Mouse (Mus musculus) forebrain, embryonic 13.5 days (tissue): ENCODE data around the gene Dmbx1. TPM values are rescaled to one million over a fixed set of nuclear protein-coding genes. Genes with fewer than 3 reads are reported as not detected.

ENCODE experiments used
- ATAC-seq: fragments of 200-750 bp; cut with Nextera tagmentation; 2 replicates; pipeline ENCODE4 v1.8.0; 2017
- H3K27ac ChIP-seq: fragments of 300-500 bp; sonication (generic); 2 replicates; pipeline ENCODE4 v1.5.1; 2015; ENCODE audit warnings: inconsistent platforms, mild to moderate bottlenecking, moderate library complexity
- H3K27me3 ChIP-seq: fragments of 300-500 bp; sonication (generic); 2 replicates; pipeline ENCODE4 v1.6.1; 2015; ENCODE audit warnings: mild to moderate bottlenecking, inconsistent platforms
- H3K36me3 ChIP-seq: fragments of 300-500 bp; sonication (generic); 2 replicates; pipeline ENCODE4 v1.6.1; 2015; ENCODE audit warnings: mild to moderate bottlenecking, inconsistent platforms; ENCODE audit not compliant: poor library complexity, severe bottlenecking
- H3K4me1 ChIP-seq: fragments of 300-500 bp; sonication (generic); 2 replicates; pipeline ENCODE4 v1.6.1; 2015; ENCODE audit warnings: inconsistent platforms
- H3K4me2 ChIP-seq: fragments of 300-500 bp; sonication (generic); 2 replicates; pipeline ENCODE4 v1.6.1; 2015; ENCODE audit warnings: inconsistent platforms, mild to moderate bottlenecking, moderate library complexity
- H3K4me3 ChIP-seq: fragments of 300-500 bp; sonication (generic); 2 replicates; pipeline ENCODE4 v1.5.1; 2015; ENCODE audit warnings: mild to moderate bottlenecking, inconsistent platforms
- H3K9ac ChIP-seq: fragments of 300-500 bp; sonication (generic); 2 replicates; pipeline ENCODE4 v1.6.1; 2015; ENCODE audit warnings: mild to moderate bottlenecking, inconsistent platforms
- H3K9me3 ChIP-seq: fragments of 300-500 bp; sonication (generic); replicated peaks from 2 replicates; pipeline ENCODE4 v1.6.1; 2016; ENCODE audit warnings: inconsistent platforms
- WGBS: fragments of 180-500 bp; shearing (Covaris S2); methylation state at CpG from one replicate; pipeline ENCODE4 v1.1.7; 2015; 5-methylcytosine and 5-hydroxymethylcytosine counted together
- polyA plus RNA-seq: library from polyadenylated mRNA; unstranded; fragments of >200 nt; fragmentation: Nextera tagmentation; extraction: Ambion mirVana; gene quantifications from 2 replicates; pipeline ENCODE4 v1.2.1, GENCODE M21; 2015

The Dmbx1 gene
- 0.09 and 0.11 TPM in 2 replicates for polyA plus RNA-seq

DNA sequence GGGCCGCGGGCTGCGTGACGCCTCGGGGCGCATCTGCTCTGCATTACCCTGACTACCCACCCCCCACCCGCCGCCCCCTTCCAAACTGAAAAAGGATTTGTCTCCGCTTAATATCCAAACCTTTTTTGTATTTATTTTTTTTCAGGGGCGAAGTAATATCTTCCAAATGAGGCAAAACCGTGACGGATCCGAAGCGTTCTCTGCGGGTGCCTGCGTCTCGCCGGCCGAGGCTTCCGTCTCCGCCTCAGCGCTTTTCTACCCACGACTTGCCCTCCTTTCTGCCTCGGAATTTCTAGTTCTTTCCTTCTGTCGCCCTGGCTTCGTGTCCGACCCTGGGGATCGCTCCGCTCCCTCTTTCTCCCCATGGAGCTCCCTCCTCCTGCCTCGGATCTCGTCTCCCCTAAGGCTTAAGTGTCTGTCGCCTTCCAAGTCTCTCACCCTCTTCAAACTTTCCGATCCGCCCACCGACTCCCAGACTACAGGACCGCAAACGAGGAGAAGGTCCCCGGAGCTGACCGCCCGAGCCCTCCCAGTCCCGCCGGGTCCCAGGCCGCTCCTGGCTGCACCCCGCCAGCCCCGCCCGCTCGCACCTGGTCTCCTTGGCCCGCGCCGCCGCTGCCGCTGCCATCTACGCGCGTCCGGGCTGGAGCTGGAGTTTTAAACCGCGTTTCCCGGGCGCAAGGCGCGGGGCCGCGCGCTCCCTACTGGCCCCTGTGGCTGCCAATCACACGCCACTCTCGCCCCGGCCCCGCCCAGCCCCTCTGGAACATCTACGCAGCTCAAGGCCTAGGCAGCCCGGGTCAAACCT lies at the start of gene Dmbx1:
TSS of gene Dmbx1 (minus strand) at position 632 of the 808 bp plus-strand sequence.
- Histone ChIP-seq H3K9ac (no peak within 1 kb of the TSS), H3K9me3 (no peaks in the 10 kb centered on the region), H3K4me2 (peak within 1 kb of the TSS; percentile 60), H3K4me3 (peak within 1 kb of the TSS; percentile 33), H3K4me1 (peaks cover 30% of the 10 kb centered on the region), H3K27ac (no peak within 1 kb of the TSS), H3K36me3 (no peaks in the 10 kb centered on the region), H3K27me3 (peaks cover 99% of the 10 kb centered on the region)
- peak; percentile 52; the same call in 1 of the 2 replicates for ATAC-seq
- WGBS = under 1% methylated on average over 71 of the region's 71 CpGs

- ATAC-seq = no peak
These were observed 49.7 kb upstream of the Dmbx1 start for GRCm38 (mm10) chr4:115989382-115989781.

DNA sequence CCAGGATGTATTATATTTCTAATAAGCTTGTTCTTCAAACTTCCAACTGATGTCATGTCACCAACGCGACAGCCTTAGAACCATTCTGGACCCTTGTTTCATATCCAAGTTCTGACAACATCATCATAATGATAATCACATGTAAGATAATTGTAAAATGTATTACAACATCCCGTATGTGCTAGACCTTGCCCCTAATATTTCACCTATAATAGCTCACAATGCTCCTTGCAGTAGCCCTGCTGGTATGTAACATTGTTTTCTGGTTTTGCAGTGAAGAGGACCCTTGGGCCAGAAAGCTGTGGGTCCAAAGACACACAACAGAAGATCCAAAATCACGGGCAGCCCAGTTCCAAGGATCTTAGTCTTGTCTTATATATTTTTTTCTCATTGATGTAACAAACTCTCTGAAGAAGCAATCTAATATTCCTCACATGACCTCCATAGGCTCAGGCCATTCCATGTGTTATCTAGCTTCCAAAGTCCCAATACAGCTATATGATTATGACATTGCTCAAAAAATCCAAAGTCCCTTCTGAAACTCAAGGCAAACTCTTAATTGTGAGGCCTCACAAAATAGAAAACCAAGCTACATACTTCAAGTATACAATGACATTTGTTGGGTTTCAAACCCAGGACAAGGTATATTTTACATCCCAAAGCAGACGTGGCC lies 48.3 kb upstream of the Dmbx1 start:
- Histone ChIP-seq H3K4me3 (no peak overlapping the region), H3K4me2 (no peak overlapping the region), H3K27ac (no peak overlapping the region), H3K4me1 (no peaks in the 10 kb centered on the region), H3K27me3 (peaks cover 37% of the 10 kb centered on the region), H3K36me3 (no peaks in the 10 kb centered on the region), H3K9me3 (0 out of 2 replicates have a peak, but pooled peaks cover 4% of the 10 kb centered on the region), H3K9ac (no peak overlapping the region)
- no peak for ATAC-seq
- 77% methylated on average over 5 of the region's 5 CpGs for WGBS

More at GRCm38 (mm10) chr4:115989382-115989781, 49.7 kb upstream of the Dmbx1 start:
- Histone ChIP-seq H3K36me3 (no peaks in the 10 kb centered on the region), H3K4me3 (no peak overlapping the region), H3K9me3 (0 out of 2 replicates have a peak, but pooled peaks cover 4% of the 10 kb centered on the region), H3K4me2 (no peak overlapping the region), H3K9ac (no peak overlapping the region), H3K27ac (no peak overlapping the region), H3K4me1 (no peaks in the 10 kb centered on the region), H3K27me3 (peaks cover 24% of the 10 kb centered on the region)
- WGBS = 86% methylated on average over 7 of the region's 7 CpGs

GRCm38 (mm10) chr4:115987436-115987835 lies 47.7 kb upstream of the Dmbx1 start:
- H3K4me1 ChIP-seq = no peaks in the 10 kb centered on the region
- H3K36me3 ChIP-seq = no peaks in the 10 kb centered on the region
- no peak overlapping the region for H3K27ac ChIP-seq
- no peak overlapping the region for H3K4me2 ChIP-seq
- 0 out of 2 replicates have a peak, but pooled peaks cover 4% of the 10 kb centered on the region for H3K9me3 ChIP-seq
- H3K4me3 ChIP-seq = no peak overlapping the region
- H3K27me3 ChIP-seq = peaks cover 41% of the 10 kb centered on the region
- no peak for ATAC-seq
- H3K9ac ChIP-seq = no peak overlapping the region
- 88% methylated on average over 1 of the region's 1 CpGs for WGBS

GRCm38 (mm10) chr4:115984967-115985366 lies 45.2 kb upstream of the Dmbx1 start:
- Histone ChIP-seq H3K36me3 (no peaks in the 10 kb centered on the region), H3K4me2 (no peak overlapping the region), H3K27ac (no peak overlapping the region), H3K9ac (no peak overlapping the region), H3K4me3 (no peak overlapping the region), H3K4me1 (peaks cover 3% of the 10 kb centered on the region; the same call in 1 of the 2 replicates), H3K9me3 (no peaks in the 10 kb centered on the region), H3K27me3 (peaks cover 63% of the 10 kb centered on the region)
- no peak for ATAC-seq
- WGBS = 39% methylated on average over 8 of the region's 8 CpGs

DNA sequence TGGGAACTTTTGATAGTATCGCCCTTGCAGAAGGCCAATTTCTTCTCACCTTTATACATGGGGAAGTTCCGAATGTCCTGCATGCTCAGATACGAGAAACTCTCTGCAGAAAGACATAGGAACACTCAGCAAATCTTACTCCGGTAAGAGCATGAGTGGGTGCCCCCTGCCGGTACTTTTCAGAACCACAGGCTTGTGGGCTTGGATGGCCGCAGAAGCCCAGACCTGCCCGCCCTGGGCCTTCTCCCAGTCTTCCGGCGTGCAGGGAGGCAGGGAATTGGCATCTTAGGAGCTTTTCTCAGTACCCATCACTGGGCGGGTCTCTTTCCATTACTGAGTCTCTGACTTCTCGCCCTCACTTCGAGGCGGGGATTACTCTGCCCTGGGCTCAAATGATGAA lies 44.4 kb upstream of the Dmbx1 start:
- Histone ChIP-seq H3K9me3 (no peaks in the 10 kb centered on the region), H3K4me1 (peaks cover 12% of the 10 kb centered on the region), H3K36me3 (no peaks in the 10 kb centered on the region), H3K4me3 (no peak overlapping the region), H3K27me3 (peaks cover 72% of the 10 kb centered on the region), H3K27ac (no peak overlapping the region), H3K4me2 (no peak overlapping the region), H3K9ac (no peak overlapping the region)
- peak; percentile 59; the same call in 1 of the 2 replicates for ATAC-seq
- 2% methylated on average over 13 of the region's 13 CpGs for WGBS

- Histone ChIP-seq H3K9ac (no peak overlapping the region), H3K4me1 (peaks cover 16% of the 10 kb centered on the region), H3K27me3 (peaks cover 90% of the 10 kb centered on the region), H3K4me2 (no peak overlapping the region), H3K9me3 (no peaks in the 10 kb centered on the region), H3K36me3 (no peaks in the 10 kb centered on the region), H3K4me3 (no peak overlapping the region), H3K27ac (no peak overlapping the region)
- WGBS = 0% methylated on average over 7 of the region's 8 CpGs
- peak; percentile 73 for ATAC-seq
These were observed 41.0 kb upstream of the Dmbx1 start for GRCm38 (mm10) chr4:115980676-115981075.

- Histone ChIP-seq H3K36me3 (no peaks in the 10 kb centered on the region), H3K4me2 (peak overlapping the region; percentile 61), H3K27ac (no peak overlapping the region), H3K9ac (peak overlapping the region; percentile 50), H3K27me3 (peaks cover 95% of the 10 kb centered on the region), H3K9me3 (no peaks in the 10 kb centered on the region), H3K4me1 (peaks cover 16% of the 10 kb centered on the region), H3K4me3 (peak overlapping the region; percentile 30)
- WGBS = under 1% methylated on average over 36 of the region's 39 CpGs
- peak; percentile 50 for ATAC-seq
These were observed 39.7 kb upstream of the Dmbx1 start for GRCm38 (mm10) chr4:115979437-115979836.

GRCm38 (mm10) chr4:115978911-115979310 lies 39.2 kb upstream of the Dmbx1 start:
- Histone ChIP-seq H3K4me2 (peak overlapping the region; percentile 61), H3K9ac (no peak overlapping the region), H3K27me3 (peaks cover 95% of the 10 kb centered on the region), H3K27ac (no peak overlapping the region), H3K36me3 (no peaks in the 10 kb centered on the region), H3K4me1 (peaks cover 16% of the 10 kb centered on the region), H3K9me3 (no peaks in the 10 kb centered on the region), H3K4me3 (peak overlapping the region; percentile 30; the same call in 1 of the 2 replicates)
- 7% methylated on average over 4 of the region's 4 CpGs for WGBS
- no peak; the same call in 1 of the 2 replicates for ATAC-seq

GRCm38 (mm10) chr4:115972543-115972942 lies 32.8 kb upstream of the Dmbx1 start:
- H3K4me1 ChIP-seq = no peaks in the 10 kb centered on the region
- WGBS = 68% methylated on average over 24 of the region's 24 CpGs

DNA sequence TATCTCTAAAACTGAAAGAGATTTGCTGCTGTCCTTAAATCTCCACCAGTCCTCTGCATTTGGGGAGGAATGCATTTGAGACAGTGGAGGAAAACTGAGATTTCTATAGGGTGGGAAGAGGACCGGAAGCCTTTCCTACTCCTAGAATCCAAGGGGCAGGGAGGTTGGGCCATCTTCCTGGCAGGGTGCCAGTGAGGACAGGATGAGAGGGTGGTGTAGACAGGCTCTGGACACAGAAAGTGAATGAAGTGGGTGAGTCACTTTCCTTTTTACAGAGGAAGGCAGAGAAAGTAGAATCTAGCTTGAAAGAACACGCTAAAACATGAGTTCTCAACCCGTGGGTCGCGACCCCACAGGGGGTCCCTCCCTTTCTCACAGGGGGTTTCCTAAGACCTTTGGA lies 24.7 kb upstream of the Dmbx1 start:
- Histone ChIP-seq H3K27ac (no peak overlapping the region), H3K4me2 (no peak overlapping the region), H3K9me3 (no peaks in the 10 kb centered on the region), H3K36me3 (no peaks in the 10 kb centered on the region), H3K4me3 (no peak overlapping the region), H3K9ac (no peak overlapping the region), H3K27me3 (peaks cover 99% of the 10 kb centered on the region), H3K4me1 (peaks cover 21% of the 10 kb centered on the region)
- ATAC-seq = no peak
- WGBS = 6% methylated on average over 5 of the region's 5 CpGs

More at GRCm38 (mm10) chr4:115972543-115972942, 32.8 kb upstream of the Dmbx1 start:
- Histone ChIP-seq H3K9me3 (no peaks in the 10 kb centered on the region), H3K36me3 (no peaks in the 10 kb centered on the region), H3K27ac (no peak overlapping the region), H3K27me3 (peaks cover 99% of the 10 kb centered on the region), H3K4me3 (no peak overlapping the region), H3K9ac (no peak overlapping the region), H3K4me2 (no peak overlapping the region)
- ATAC-seq = no peak

GRCm38 (mm10) chr4:115963751-115964150 lies 24.0 kb upstream of the Dmbx1 start:
- no peaks in the 10 kb centered on the region for H3K36me3 ChIP-seq
- H3K27ac ChIP-seq = no peak overlapping the region
- H3K4me1 ChIP-seq = peaks cover 21% of the 10 kb centered on the region
- no peaks in the 10 kb centered on the region for H3K9me3 ChIP-seq
- H3K4me3 ChIP-seq = no peak overlapping the region
- H3K4me2 ChIP-seq = peak overlapping the region; percentile 82; the same call in 1 of the 2 replicates
- H3K27me3 ChIP-seq = peaks cover 98% of the 10 kb centered on the region
- WGBS = 6% methylated on average over 6 of the region's 6 CpGs
- ATAC-seq = no peak
- H3K9ac ChIP-seq = no peak overlapping the region
